Mouse (Mus musculus) MEL (cell line): Measurements from ENCODE around the gene Myo5a. TPM values are rescaled to one million over a fixed set of nuclear protein-coding genes. Genes with fewer than 3 reads are reported as not detected.
A peak's percentile ranks its signal among the peaks of the same experiment; 100 is the strongest.

Experiments
- DNase-seq: peaks from one replicate; pipeline ENCODE4 v3.0.0; 2011; ENCODE audit warnings: low read depth, low spot score
- H3K27ac ChIP-seq: 2 replicates; pipeline ENCODE4 v1.5.1; 2012; ENCODE audit warnings: low read depth, mild to moderate bottlenecking, control low read depth, low read length, moderate library complexity; ENCODE audit not compliant: control insufficient read depth
- H3K27me3 ChIP-seq, 2 experiments: fragments of 150-350 bp in 1 of 2; sonication (generic) in 1 of 2; 2 replicates each; pipeline ENCODE4 v1.6.1; 2012; ENCODE audit warnings: low read length in 2 of 2, mild to moderate bottlenecking in 2 of 2, improper control_type of control experiment in 1 of 2, moderate library complexity in 1 of 2; ENCODE audit not compliant: insufficient read depth in 2 of 2, control insufficient read depth in 1 of 2
- H3K36me3 ChIP-seq, 2 experiments: 2 replicates each; pipeline ENCODE4 v1.6.1; 2012 to 2014; ENCODE audit warnings: low read length in 2 of 2, improper control_type of control experiment in 1 of 2, inconsistent platforms in 1 of 2, mild to moderate bottlenecking in 1 of 2; ENCODE audit not compliant: insufficient read depth in 2 of 2, control insufficient read depth in 1 of 2
- H3K4me1 ChIP-seq, 2 experiments: fragments of 150-350 bp in 1 of 2; sonication (generic) in 1 of 2; 2 replicates each; pipeline ENCODE4 v1.6.1; 2012; ENCODE audit warnings: low read length in 2 of 2, improper control_type of control experiment in 1 of 2, mild to moderate bottlenecking in 1 of 2; ENCODE audit not compliant: insufficient read depth in 2 of 2, control insufficient read depth in 1 of 2
- H3K4me3 ChIP-seq, 2 experiments: fragments of 150-350 bp in 1 of 2; sonication (generic) in 1 of 2; 2 replicates each; pipeline ENCODE4 v1.5.1; 2012; ENCODE audit warnings: low read depth in 2 of 2, low read length in 2 of 2, mild to moderate bottlenecking in 2 of 2, moderate library complexity in 2 of 2, control low read depth in 1 of 2, improper control_type of control experiment in 1 of 2; ENCODE audit not compliant: control insufficient read depth in 1 of 2, insufficient read depth in 1 of 2
- H3K79me2 ChIP-seq: 2 replicates; pipeline ENCODE4 v1.6.1; 2012; ENCODE audit warnings: mild to moderate bottlenecking, low read length, moderate library complexity; ENCODE audit not compliant: control insufficient read depth, poor library complexity, insufficient read depth
- H3K9ac ChIP-seq: 2 replicates; pipeline ENCODE4 v1.6.1; 2012; ENCODE audit warnings: low read depth, mild to moderate bottlenecking, control low read depth, low read length, moderate library complexity; ENCODE audit not compliant: control insufficient read depth, poor library complexity, severe bottlenecking
- H3K9me3 ChIP-seq: fragments of 150-350 bp; sonication (generic); replicated peaks from 2 replicates; pipeline ENCODE4 v1.6.1; 2012; ENCODE audit warnings: mild to moderate bottlenecking, low read length, improper control_type of control experiment, moderate library complexity; ENCODE audit not compliant: insufficient read depth
- BHLHE40 ChIP-seq: IDR thresholded peaks from 2 replicates; pipeline ENCODE4 v1.6.1; 2012; ENCODE audit warnings: low read depth, mild to moderate bottlenecking, inconsistent platforms, low read length, improper control_type of control experiment, borderline replicate concordance
- CHD2 ChIP-seq: IDR thresholded peaks from 2 replicates; pipeline ENCODE4 v1.6.1; 2011; ENCODE audit warnings: low read length, improper control_type of control experiment
- CTCF ChIP-seq, 3 experiments: IDR thresholded peaks in 2 of 3; conservative IDR thresholded peaks in 1 of 3; 2 replicates each; pipeline ENCODE4 v1.5.1; 2011 to 2012; ENCODE audit warnings: low read length in 3 of 3, low read depth in 2 of 3, mild to moderate bottlenecking in 2 of 3, improper control_type of control experiment in 1 of 3, inconsistent platforms in 1 of 3, mixed read lengths in 1 of 3, moderate library complexity in 1 of 3; ENCODE audit not compliant: control insufficient read depth in 1 of 3, insufficient read depth in 1 of 3, poor library complexity in 1 of 3, severe bottlenecking in 1 of 3
- ELF1 ChIP-seq: IDR thresholded peaks from 2 replicates; pipeline ENCODE4 v1.6.1; 2014; ENCODE audit warnings: low read depth, mild to moderate bottlenecking, inconsistent platforms, low read length, improper control_type of control experiment, moderate library complexity
- EP300 ChIP-seq, 2 experiments: IDR thresholded peaks; 2 replicates each; pipeline ENCODE4 v1.6.1; 2011; ENCODE audit warnings: improper control_type of control experiment in 2 of 2, low read length in 2 of 2, low read depth in 1 of 2, mild to moderate bottlenecking in 1 of 2
- ETS1 ChIP-seq: IDR thresholded peaks from 2 replicates; pipeline ENCODE4 v1.6.1; 2012; ENCODE audit warnings: low read depth, mild to moderate bottlenecking, inconsistent platforms, low read length, improper control_type of control experiment, moderate library complexity
- GATA1 ChIP-seq: IDR thresholded peaks from 2 replicates; pipeline ENCODE4 v1.6.1; 2011; ENCODE audit warnings: low read depth, low read length, improper control_type of control experiment
- HCFC1 ChIP-seq: IDR thresholded peaks from 2 replicates; pipeline ENCODE4 v1.6.1; 2012; ENCODE audit warnings: low read depth, mild to moderate bottlenecking, inconsistent platforms, low read length, improper control_type of control experiment, moderate library complexity
- KAT2A ChIP-seq: conservative IDR thresholded peaks from 2 replicates; pipeline ENCODE4 v1.6.1; 2012; ENCODE audit warnings: low read depth, low read length, improper control_type of control experiment, inconsistent platforms
- MYB ChIP-seq: IDR thresholded peaks from 2 replicates; pipeline ENCODE4 v1.6.1; 2011; ENCODE audit warnings: mild to moderate bottlenecking, low read depth, low read length, improper control_type of control experiment
- MYC ChIP-seq: IDR thresholded peaks from 2 replicates; pipeline ENCODE4 v1.6.1; 2011; ENCODE audit warnings: low read depth, mild to moderate bottlenecking, low read length, improper control_type of control experiment, moderate library complexity
- SIN3A ChIP-seq: IDR thresholded peaks from 2 replicates; pipeline ENCODE4 v1.6.1; 2012; ENCODE audit warnings: low read length, improper control_type of control experiment, inconsistent platforms
- SMC3 ChIP-seq: IDR thresholded peaks from 2 replicates; pipeline ENCODE4 v1.6.1; 2011; ENCODE audit warnings: low read depth, low read length, improper control_type of control experiment
- TBP ChIP-seq: IDR thresholded peaks from 2 replicates; pipeline ENCODE4 v1.8.0; 2011; ENCODE audit warnings: low read depth, low read length, improper control_type of control experiment
- TCF12 ChIP-seq: IDR thresholded peaks from 2 replicates; pipeline ENCODE4 v1.6.1; 2014; ENCODE audit warnings: low read depth, mild to moderate bottlenecking, inconsistent platforms, low read length, improper control_type of control experiment, moderate library complexity
- ZMIZ1 ChIP-seq: IDR thresholded peaks from 2 replicates; pipeline ENCODE4 v1.6.1; 2012; ENCODE audit warnings: low read depth, mild to moderate bottlenecking, inconsistent platforms, low read length, improper control_type of control experiment, moderate library complexity
- polyA plus RNA-seq, 2 experiments: library from polyadenylated mRNA; stranded (reverse) in 1 of 2; unstranded in 1 of 2; fragments of >175 nt in 1 of 2; fragments of >200 nt in 1 of 2; gene quantifications; 2 replicates each; pipeline versions ENCODE4 v1.2.1 to v1.2.4; 2012; ENCODE audit warnings: low replicate concordance in 2 of 2, low read depth in 1 of 2; ENCODE audit not compliant: insufficient read length in 2 of 2, insufficient read depth in 1 of 2, missing spikeins in 1 of 2
- total RNA-seq: library from RNA; depleted of rRNA; stranded (reverse); fragments of 300-350 nt; gene quantifications from 2 replicates; pipeline ENCODE4 v1.2.3, GENCODE M21; 2012

Gene Myo5a
- total and polyA plus RNA-seq, 3 experiments = 18.9 to 208 (median 49.0) TPM

- TF ChIP-seq SIN3A = 0 out of 2 replicates have a peak, but pooled peaks have one; percentile 13
- peak; percentile 29 to 47; a peak in 3 of 4 replicates for TF ChIP-seq EP300 (IDR thresholded peaks at IDR 0.05; ENCODE audit: low read depth in 1 of 2, low read length in 2 of 2)
- no peak for TF ChIP-seq KAT2A
- TF ChIP-seq BHLHE40 = peak; percentile 15; the same call in 1 of the 2 replicates
- TF ChIP-seq TCF12 = 0 out of 2 replicates have a peak, but pooled peaks have one; percentile 5
- peak; percentile 97 for TF ChIP-seq ETS1
- no peak for TF ChIP-seq MYC
- TF ChIP-seq GATA1 = 0 out of 2 replicates have a peak, but pooled peaks have one; percentile 11
- no peak for TF ChIP-seq CHD2
- TF ChIP-seq TBP = 0 out of 2 replicates have a peak, but pooled peaks have one; percentile 21
- Histone ChIP-seq H3K4me3 (no peak overlapping the region), H3K36me3 (peaks cover 0 to 12% of the 10 kb centered on the region in 2 experiments; a peak in 2 of 4 replicates), H3K4me1 (peaks cover 9 to 10% of the 10 kb centered on the region in 2 experiments), H3K27ac (peak overlapping the region; percentile 33), H3K79me2 (no peaks in the 10 kb centered on the region), H3K27me3 (no peaks in the 10 kb centered on the region), H3K9me3 (no peaks in the 10 kb centered on the region), H3K9ac (no peak overlapping the region)
- DNase-seq = peak; percentile 74
These were observed 125.5 kb downstream of the Myo5a start for GRCm38 (mm10) chr9:75196335-75196734.

- no peaks in the 10 kb centered on the region for H3K79me2 ChIP-seq
- TF ChIP-seq MYB (no peak), ELF1 (no peak), HCFC1 (no peak), CHD2 (no peak), ZMIZ1 (no peak), SMC3 (no peak), CTCF (IDR thresholded peaks at IDR 0.05 in 2 of 3, conservative IDR thresholded peaks at IDR 0.05 in 1 of 3; ENCODE audit: control insufficient read depth in 1 of 3, insufficient read depth in 1 of 3, low read depth in 2 of 3, low read length in 3 of 3, poor library complexity in 1 of 3, severe bottlenecking in 1 of 3) (0 out of 6 replicates have a peak, but pooled peaks of 1 of the 3 experiments have one; percentile 5), MYC (no peak)
- H3K27ac ChIP-seq = no peak overlapping the region
- DNase-seq = no peak
- H3K27me3 ChIP-seq = no peaks in the 10 kb centered on the region
- H3K9ac ChIP-seq = no peak overlapping the region
- H3K36me3 ChIP-seq = peaks cover 0 to 12% of the 10 kb centered on the region in 2 experiments; a peak in 2 of 4 replicates
- peaks cover 9 to 10% of the 10 kb centered on the region in 2 experiments for H3K4me1 ChIP-seq
- no peak overlapping the region for H3K4me3 ChIP-seq
- H3K9me3 ChIP-seq = no peaks in the 10 kb centered on the region
These were observed 126.5 kb downstream of the Myo5a start for GRCm38 (mm10) chr9:75197297-75197696.
